Mouse (Mus musculus): ENCODE results near the gene Sox6.

GRCm38 (mm10) chr7:115491721-115492120 is 546.9 kb downstream of the Sox6 start:
- TF ChIP-seq CTCF (IDR thresholded peaks at IDR 0.05) (no peak), EP300 (IDR thresholded peaks at IDR 0.05; ENCODE audit: insufficient read depth, low read depth, low read length) (no peak), POLR2A (IDR thresholded peaks at IDR 0.05; ENCODE audit: insufficient read depth, low read depth, low read length) (no peak)
